Mouse (Mus musculus): ENCODE measurements around the gene B4galnt4.

DNA sequence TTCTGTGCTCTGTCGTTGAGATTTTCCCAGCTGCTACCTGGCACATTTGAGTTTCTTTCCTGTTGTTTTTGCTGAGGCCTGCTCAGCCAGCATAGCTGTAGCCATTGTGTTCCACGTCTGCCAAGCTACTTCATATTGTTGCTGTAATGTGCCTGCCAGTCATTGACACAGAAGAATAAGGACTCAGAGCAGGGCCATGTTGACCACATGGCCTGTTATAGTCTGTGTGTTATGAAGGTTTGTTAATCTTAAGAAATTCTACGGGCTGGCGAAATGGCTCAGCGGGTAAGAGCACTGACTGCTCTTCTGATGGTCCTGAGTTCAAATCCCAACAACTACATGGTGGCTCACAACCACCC, 34.2 kb upstream of the B4galnt4 start:
- TF ChIP-seq POLR2A (IDR thresholded peaks at IDR 0.05; ENCODE audit: low read depth, low read length): no peak
- TF ChIP-seq CTCF (IDR thresholded peaks at IDR 0.05; ENCODE audit: extremely low read depth, insufficient read length, insufficient replicate concordance, low read depth, low read length): no peak

Measured in small intestine, adult 2 months (tissue).